Mouse (Mus musculus): ENCODE measurements at regions not wholly inside any gene's neighbourhood (a gene's known extent, or its start where the extent isn't known, plus 50 kb on each side); places are given as distances from the start of the nearest gene placed in this dataset.
A peak's percentile ranks its signal among the peaks of the same experiment; 100 is the strongest.

DNA sequence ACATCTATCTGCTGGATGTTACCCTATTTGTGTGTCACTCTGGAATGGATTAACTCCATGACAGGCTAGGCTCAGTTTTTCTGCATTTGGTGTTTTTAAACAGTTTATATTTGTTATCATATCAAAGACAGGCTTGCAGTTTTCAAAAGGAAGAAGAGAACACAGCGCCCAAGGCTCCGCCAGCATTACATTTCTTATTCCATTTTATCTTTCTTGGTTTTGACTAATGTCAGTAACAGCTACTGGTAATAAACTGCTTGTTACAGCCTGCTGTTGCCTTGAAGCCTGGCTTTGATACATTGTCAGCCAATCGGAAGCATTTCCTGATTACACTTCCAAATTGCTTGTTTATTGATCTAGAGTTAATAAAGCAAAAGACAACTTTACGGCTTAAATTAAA lies 219.4 kb upstream of the Mdfic start:
- Histone ChIP-seq H3K27me3 (replicated peaks) (no peaks in the 10 kb centered on the region), H3K36me3 (replicated peaks) (no peaks in the 10 kb centered on the region), H3K9ac (no peak overlapping the region), H3K27ac (no peak overlapping the region), H3K4me1 (no peaks in the 10 kb centered on the region), H3K4me2 (no peak overlapping the region), H3K4me3 (no peak overlapping the region), H3K9me3 (no peaks in the 10 kb centered on the region)
- WGBS, result 54% methylated on average over 4 of the region's 4 CpGs
- ATAC-seq (replicated peaks), result peak; percentile 77

DNA sequence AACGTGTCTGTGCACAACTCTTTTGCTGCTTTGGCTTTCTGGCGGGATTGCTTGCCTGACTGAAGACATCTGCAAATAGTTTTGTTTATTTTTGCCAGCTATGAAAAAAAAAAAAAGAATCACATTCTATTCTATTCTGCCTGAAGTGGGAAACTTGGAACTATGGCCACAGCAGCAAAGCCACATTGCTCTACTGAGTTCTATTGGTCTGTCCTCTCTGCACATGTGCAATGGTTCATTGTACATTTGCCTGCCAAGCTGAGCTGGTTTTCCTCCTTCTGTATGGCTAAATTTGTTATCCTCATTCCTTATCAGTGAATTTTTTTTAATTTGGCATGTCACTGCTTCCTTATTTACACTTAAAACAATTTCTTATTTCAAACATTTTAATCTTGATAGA lies 211.1 kb upstream of the Mdfic start:
- ATAC-seq (replicated peaks), result no peak
- H3K9me3 ChIP-seq, result no peaks in the 10 kb centered on the region
- WGBS, result 79% methylated on average over 2 of the region's 2 CpGs

DNA sequence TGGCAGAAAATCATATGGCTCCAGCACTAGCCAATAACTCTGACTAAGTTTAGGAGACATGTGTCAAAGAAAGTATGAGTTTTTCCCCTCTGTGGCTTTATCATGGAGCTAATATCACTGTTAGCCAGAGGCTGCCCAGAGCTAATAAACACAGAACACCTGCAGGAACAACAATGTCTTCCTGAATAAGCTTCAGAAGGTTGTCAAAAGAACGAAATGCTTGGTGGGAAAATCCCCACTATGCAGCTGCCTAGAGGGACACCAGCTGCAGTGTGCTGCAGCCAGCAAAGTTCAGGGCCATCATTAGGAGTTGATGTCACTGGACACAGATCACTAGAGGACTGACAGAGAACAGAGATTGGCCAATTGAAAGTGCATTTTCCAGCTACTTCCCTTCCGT lies 183.2 kb upstream of the Mdfic start:
- no peak overlapping the region for H3K4me3 ChIP-seq
- no peak overlapping the region for H3K4me2 ChIP-seq
- no peaks in the 10 kb centered on the region for H3K36me3 ChIP-seq (replicated peaks)
- H3K4me1 ChIP-seq, result no peaks in the 10 kb centered on the region
- WGBS, result 72% methylated on average over 2 of the region's 2 CpGs
- H3K27ac ChIP-seq, result no peak overlapping the region
- no peak overlapping the region for H3K9ac ChIP-seq
- H3K27me3 ChIP-seq (replicated peaks), result no peaks in the 10 kb centered on the region
- ATAC-seq (replicated peaks), result no peak
- no peaks in the 10 kb centered on the region for H3K9me3 ChIP-seq

More for the DNA sequence above, 211.1 kb upstream of the Mdfic start:
- Histone ChIP-seq H3K4me2 (no peak overlapping the region), H3K36me3 (replicated peaks) (no peaks in the 10 kb centered on the region), H3K27ac (no peak overlapping the region), H3K4me3 (no peak overlapping the region), H3K4me1 (no peaks in the 10 kb centered on the region), H3K27me3 (replicated peaks) (no peaks in the 10 kb centered on the region), H3K9ac (no peak overlapping the region)

DNA sequence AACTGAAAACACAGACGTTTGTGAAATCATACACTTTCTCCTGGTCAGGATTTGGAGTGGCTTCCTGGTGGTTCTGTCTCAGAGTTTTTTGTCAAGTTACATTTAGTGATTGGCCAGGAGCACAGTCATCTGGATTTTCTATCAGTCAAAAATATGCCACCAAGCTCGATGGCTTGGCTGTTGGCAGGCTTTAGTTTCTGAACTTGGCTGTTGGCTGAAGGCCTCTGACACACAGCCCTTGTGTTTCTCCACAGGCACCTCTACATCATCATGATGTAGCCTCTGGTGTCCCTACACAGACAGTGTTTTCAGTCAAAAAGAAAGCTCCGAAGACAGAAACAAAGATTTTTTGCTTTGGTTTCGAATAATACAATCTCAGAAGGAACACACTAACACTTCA lies 178.5 kb upstream of the Mdfic start:
- Histone ChIP-seq H3K27me3 (replicated peaks) (no peaks in the 10 kb centered on the region), H3K36me3 (replicated peaks) (no peaks in the 10 kb centered on the region), H3K9me3 (no peaks in the 10 kb centered on the region), H3K27ac (no peak overlapping the region), H3K9ac (no peak overlapping the region), H3K4me1 (no peaks in the 10 kb centered on the region), H3K4me2 (no peak overlapping the region), H3K4me3 (no peak overlapping the region)
- WGBS, result 79% methylated on average over 4 of the region's 4 CpGs
- ATAC-seq (replicated peaks), result no peak

DNA sequence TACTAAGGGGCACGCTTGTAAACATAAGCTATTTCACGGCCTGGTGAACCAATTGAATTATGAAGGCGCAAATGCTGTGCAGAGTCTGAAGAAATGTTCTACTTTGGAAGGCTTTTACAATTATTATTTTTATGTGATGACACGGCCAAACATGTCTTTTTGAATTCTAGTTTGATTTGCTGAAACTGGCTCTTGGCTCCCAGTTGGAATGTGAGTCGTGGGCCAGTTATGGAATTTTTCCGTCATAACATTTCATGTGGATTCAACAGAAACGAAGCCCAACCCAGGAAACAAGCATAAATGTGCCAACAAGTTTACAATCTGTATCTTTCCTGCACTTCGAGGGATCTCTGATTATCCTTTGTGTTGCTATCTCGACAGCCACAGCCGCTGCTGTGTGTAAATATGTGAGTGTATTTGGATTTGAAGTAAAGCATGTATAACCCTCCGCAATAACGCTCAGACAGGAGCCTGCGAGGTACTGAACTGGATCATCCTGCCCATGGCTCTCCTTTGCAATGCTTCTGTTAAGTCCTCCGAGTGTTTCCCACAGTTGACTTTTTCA lies 176.9 kb upstream of the Mdfic start:
- Histone ChIP-seq H3K27ac (no peak overlapping the region), H3K27me3 (replicated peaks) (no peaks in the 10 kb centered on the region), H3K4me1 (no peaks in the 10 kb centered on the region), H3K4me3 (no peak overlapping the region), H3K36me3 (replicated peaks) (no peaks in the 10 kb centered on the region), H3K9ac (no peak overlapping the region), H3K9me3 (no peaks in the 10 kb centered on the region), H3K4me2 (no peak overlapping the region)
- no peak for ATAC-seq (replicated peaks)
- 89% methylated on average over 14 of the region's 14 CpGs for WGBS

DNA sequence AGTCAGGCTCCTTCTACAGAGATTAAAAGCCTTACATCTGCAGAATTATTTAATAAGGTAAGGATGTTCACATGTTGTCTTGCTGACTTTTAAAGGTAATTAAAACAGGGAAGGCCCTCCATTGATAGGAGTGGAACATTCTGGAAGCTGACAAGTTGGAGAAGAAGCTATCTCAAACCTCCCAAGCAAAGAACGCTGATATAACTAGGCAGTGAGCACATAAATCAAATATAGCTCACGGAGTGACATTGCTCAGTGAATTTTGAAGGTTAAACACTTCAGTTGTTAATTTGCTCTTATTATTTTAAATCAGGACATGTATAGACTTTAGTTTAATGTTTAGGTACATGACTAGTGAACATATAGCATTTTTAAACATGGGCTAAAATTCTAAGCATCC lies 171.6 kb upstream of the Mdfic start:
- Histone ChIP-seq H3K9ac (no peak overlapping the region), H3K4me1 (no peaks in the 10 kb centered on the region), H3K36me3 (replicated peaks) (no peaks in the 10 kb centered on the region), H3K27me3 (replicated peaks) (no peaks in the 10 kb centered on the region), H3K4me3 (no peak overlapping the region), H3K4me2 (no peak overlapping the region), H3K27ac (no peak overlapping the region), H3K9me3 (no peaks in the 10 kb centered on the region)
- WGBS, result 88% methylated on average over 2 of the region's 2 CpGs
- no peak for ATAC-seq (replicated peaks)

DNA sequence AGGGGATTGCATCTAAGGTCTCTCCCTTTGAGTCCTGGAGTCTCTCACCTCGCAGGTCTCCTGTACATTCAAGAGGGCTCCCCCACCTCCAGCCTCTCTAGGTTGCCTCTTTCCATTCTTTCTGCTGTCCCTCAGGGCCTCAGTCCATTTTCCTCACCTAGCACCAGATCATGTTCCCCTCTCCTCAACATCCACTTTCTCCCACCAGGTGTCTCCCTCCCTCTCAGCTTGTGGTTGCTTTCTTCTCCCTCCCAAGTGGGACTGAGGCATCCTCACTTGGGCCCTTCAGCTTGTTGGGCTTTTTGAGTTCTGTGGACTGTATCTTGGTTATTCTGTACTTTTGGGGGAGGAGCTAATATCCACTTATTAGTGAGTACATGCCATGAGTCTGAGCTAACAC lies 127.7 kb upstream of the Mdfic start:
- Histone ChIP-seq H3K4me1 (no peaks in the 10 kb centered on the region), H3K4me3 (no peak overlapping the region), H3K9me3 (no peaks in the 10 kb centered on the region), H3K27ac (no peak overlapping the region), H3K4me2 (no peak overlapping the region), H3K27me3 (replicated peaks) (no peaks in the 10 kb centered on the region), H3K9ac (no peak overlapping the region), H3K36me3 (replicated peaks) (no peaks in the 10 kb centered on the region)
- WGBS, result 57% methylated on average over 1 of the region's 1 CpGs
- no peak for ATAC-seq (replicated peaks)

DNA sequence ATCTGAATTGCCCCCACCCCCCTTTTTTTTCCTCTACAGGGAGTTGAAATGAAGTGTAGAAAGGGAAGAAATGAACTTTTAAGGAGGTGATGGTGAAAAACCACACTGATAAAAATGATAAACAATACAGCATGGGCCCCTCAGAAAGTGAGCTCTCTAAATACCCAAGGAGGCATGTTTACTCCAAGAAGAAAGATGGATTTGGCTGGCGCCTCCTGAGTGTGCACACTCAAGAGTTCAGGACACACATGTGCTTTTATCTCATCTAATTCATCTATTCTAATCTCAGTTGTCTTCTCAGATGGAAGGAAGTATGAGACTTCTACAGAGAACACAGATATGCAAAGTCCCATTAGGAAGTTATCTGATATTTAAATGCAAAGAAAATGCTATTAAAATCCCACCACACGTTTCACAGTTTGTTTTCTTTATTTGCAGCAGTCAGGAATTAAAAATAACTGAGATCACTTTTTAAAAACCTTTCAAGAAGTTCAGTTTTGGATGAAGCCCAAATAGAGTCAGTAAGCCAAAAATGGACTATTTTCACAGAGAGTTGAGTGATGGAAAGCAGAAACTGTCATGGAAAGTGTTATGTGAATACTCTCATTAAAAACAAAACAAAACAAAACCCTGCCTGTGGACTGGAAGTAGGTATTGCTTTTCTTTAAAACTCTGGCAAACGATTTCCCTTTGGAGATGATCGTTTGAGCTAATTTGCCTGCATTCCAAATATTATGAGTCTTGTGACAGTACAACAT lies 123.1 kb upstream of the Mdfic start:
- 79% methylated on average over 4 of the region's 4 CpGs for WGBS
- Histone ChIP-seq H3K36me3 (replicated peaks) (no peaks in the 10 kb centered on the region), H3K27me3 (replicated peaks) (no peaks in the 10 kb centered on the region), H3K4me1 (no peaks in the 10 kb centered on the region), H3K9ac (no peak overlapping the region), H3K4me2 (no peak overlapping the region), H3K4me3 (no peak overlapping the region), H3K9me3 (no peaks in the 10 kb centered on the region), H3K27ac (no peak overlapping the region)
- ATAC-seq (replicated peaks), result no peak

DNA sequence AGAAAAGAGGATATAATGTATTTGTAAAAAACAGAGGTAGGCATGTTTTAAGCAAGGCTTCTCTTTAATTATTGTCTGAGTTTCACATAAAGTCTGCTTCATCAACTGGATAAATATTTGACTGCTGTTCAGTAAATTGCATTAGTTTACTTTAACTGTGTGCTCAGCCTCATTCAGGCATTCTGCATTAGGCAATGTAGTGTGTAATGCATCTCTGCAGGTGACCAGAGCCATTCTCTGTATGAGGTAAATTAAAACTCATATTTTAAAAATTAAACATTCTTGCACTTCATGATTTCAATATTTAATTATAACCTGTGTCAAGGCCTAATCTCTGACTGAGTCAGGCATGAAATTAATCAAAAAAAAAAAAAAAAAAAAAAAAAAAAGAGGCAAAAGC lies 110.3 kb upstream of the Mdfic start:
- no peak overlapping the region for H3K4me3 ChIP-seq
- H3K9me3 ChIP-seq, result no peaks in the 10 kb centered on the region
- H3K36me3 ChIP-seq (replicated peaks), result no peaks in the 10 kb centered on the region
- H3K4me1 ChIP-seq, result no peaks in the 10 kb centered on the region
- no peak overlapping the region for H3K27ac ChIP-seq
- no peak overlapping the region for H3K9ac ChIP-seq
- peak; percentile 45; the same call in 1 of the 2 replicates for ATAC-seq (replicated peaks)
- H3K4me2 ChIP-seq, result no peak overlapping the region
- no peaks in the 10 kb centered on the region for H3K27me3 ChIP-seq (replicated peaks)

DNA sequence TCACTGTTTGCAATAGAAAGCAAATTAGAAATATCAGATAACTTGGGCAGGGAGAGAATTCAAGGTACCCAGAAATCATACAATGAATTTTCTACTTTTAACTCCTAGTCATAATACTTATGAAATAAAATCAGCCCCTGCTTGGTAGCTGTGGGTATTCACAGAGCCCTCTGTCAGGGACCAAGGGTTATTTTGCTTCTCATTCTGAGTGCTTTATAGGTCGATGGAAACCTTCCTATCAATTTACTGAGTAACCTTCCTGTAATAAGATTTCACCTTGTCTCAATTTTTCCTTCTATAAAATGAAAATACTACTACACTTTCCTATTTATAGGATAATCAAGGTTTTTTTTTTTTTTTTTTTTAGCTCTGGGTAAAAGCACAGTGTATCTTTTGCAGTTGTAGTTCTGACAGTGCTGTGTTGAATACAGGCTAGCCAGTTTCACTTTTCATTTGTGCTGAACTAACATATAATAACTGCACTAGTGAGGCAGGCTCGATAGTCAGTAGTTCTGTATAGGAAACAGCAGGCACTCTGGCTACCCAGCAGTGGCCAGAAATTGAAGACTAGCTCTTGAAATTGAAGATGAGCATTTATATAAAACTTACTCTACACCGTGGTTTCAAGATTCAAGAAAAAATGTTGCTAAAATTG lies 94.4 kb upstream of the Mdfic start:
- Histone ChIP-seq H3K36me3 (replicated peaks) (no peaks in the 10 kb centered on the region), H3K4me1 (no peaks in the 10 kb centered on the region), H3K4me2 (no peak overlapping the region), H3K4me3 (no peak overlapping the region), H3K9ac (no peak overlapping the region), H3K27ac (no peak overlapping the region), H3K27me3 (replicated peaks) (no peaks in the 10 kb centered on the region), H3K9me3 (no peaks in the 10 kb centered on the region)
- ATAC-seq (replicated peaks), result no peak
- WGBS, result 80% methylated on average over 3 of the region's 3 CpGs

DNA sequence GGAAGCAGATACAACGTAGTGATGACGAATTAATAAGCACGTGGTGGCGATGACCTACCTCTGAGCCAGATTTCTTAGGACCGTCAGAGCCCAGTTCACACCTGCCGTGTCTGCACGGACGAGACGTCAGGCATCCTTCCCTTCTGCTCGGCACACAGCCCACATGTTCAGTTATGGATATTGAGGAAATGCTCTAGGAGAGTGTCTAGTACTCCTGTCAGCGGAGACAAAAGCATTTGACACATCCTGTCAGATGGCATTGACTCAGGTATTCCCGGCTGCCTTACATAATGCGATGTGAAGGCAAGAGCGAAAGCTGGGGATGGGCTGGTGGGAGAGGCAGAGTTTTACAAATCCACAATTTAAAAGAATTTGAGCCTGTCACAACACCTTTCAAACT lies 81.9 kb upstream of the Mdfic start:
- Histone ChIP-seq H3K27me3 (replicated peaks) (no peaks in the 10 kb centered on the region), H3K36me3 (replicated peaks) (no peaks in the 10 kb centered on the region), H3K27ac (no peak overlapping the region), H3K9me3 (no peaks in the 10 kb centered on the region), H3K9ac (no peak overlapping the region), H3K4me3 (no peak overlapping the region), H3K4me1 (peaks cover 3% of the 10 kb centered on the region), H3K4me2 (no peak overlapping the region)
- ATAC-seq (replicated peaks), result peak; percentile 74
- WGBS, result 42% methylated on average over 14 of the region's 14 CpGs

DNA sequence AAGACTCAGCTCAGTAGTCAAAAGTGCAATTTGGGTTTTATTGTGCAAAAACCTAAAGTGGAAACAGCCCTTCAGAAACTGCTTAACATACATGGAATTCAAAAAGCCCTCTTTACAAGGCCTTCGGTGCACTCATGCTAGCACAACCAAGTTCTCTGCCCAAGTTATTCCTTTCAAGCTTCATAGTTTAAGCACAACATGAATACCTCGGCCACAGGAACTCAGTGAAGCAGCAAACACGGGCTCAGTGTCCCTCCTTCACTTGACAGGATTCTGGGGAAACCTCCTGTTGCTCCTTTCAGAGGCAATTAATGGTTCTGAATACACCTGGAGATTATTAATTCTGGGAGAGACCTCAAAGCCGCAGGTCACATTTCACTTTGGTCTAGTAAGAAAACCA lies 81.1 kb upstream of the Mdfic start:
- peak; percentile 14; the same call in 1 of the 2 replicates for ATAC-seq (replicated peaks)
- Histone ChIP-seq H3K27ac (no peak overlapping the region), H3K4me1 (peaks cover 3% of the 10 kb centered on the region), H3K9me3 (no peaks in the 10 kb centered on the region), H3K36me3 (replicated peaks) (no peaks in the 10 kb centered on the region), H3K27me3 (replicated peaks) (no peaks in the 10 kb centered on the region), H3K4me2 (no peak overlapping the region), H3K9ac (no peak overlapping the region), H3K4me3 (no peak overlapping the region)
- 9% methylated on average over 4 of the region's 4 CpGs for WGBS
